Mouse (Mus musculus): Measurements from ENCODE around the gene Mbl1. TPM values are rescaled to one million over a fixed set of nuclear protein-coding genes. Genes with fewer than 3 reads are reported as not detected.

Gene Mbl1
- 0.83 and 2.7 TPM in 2 replicates for polyA plus RNA-seq (2015; fragmentation: Nextera tagmentation; extraction: Ambion mirVana)

- Histone ChIP-seq H3K9me3 (no peaks in the 10 kb centered on the region), H3K4me3 (replicated peaks) (no peak within 1 kb of the TSS), H3K9ac (no peak within 1 kb of the TSS), H3K36me3 (no peaks in the 10 kb centered on the region), H3K4me2 (no peak within 1 kb of the TSS), H3K27ac (no peak within 1 kb of the TSS), H3K27me3 (replicated peaks) (no peaks in the 10 kb centered on the region), H3K4me1 (no peaks in the 10 kb centered on the region)
- no peak for ATAC-seq (ENCODE audit: insufficient read depth, low FRiP score, low read depth)
- 75% methylated on average over 7 of the region's 7 CpGs for WGBS
Measured at GRCm38 (mm10) chr14:41151220-41151898, at the start of gene Mbl1. Gene Mbl1, plus strand, starts transcription at chr14:41151458.

DNA sequence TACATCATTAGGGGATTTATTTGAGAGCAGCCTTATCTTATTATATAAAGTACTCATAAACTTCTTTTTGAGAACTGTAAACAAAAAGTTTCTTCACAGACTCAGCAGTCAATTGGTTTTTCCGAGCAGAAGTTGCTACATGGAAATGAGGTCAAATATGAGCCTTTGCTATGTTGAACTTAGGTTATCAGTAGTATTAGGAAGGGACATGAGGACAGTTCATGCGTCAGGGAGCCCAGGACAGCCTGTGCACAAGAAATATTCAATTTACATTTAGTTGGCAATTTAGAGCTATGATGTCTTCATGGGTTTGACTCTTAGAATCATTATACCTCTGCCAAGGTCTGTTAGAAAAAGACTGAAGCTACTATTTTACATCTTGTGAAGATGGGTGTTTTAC, 49.0 kb upstream of the Mbl1 start:
- H3K9ac ChIP-seq = no peak overlapping the region
- H3K27ac ChIP-seq = no peak overlapping the region
- ATAC-seq (ENCODE audit: insufficient read depth, low FRiP score, low read depth) = no peak
- no peaks in the 10 kb centered on the region for H3K4me1 ChIP-seq
- no peak overlapping the region for H3K4me3 ChIP-seq (replicated peaks)
- H3K9me3 ChIP-seq = no peaks in the 10 kb centered on the region
- H3K36me3 ChIP-seq = no peaks in the 10 kb centered on the region
- 64% methylated on average over 2 of the region's 2 CpGs for WGBS
- H3K27me3 ChIP-seq (replicated peaks) = no peaks in the 10 kb centered on the region
- H3K4me2 ChIP-seq = no peak overlapping the region

DNA sequence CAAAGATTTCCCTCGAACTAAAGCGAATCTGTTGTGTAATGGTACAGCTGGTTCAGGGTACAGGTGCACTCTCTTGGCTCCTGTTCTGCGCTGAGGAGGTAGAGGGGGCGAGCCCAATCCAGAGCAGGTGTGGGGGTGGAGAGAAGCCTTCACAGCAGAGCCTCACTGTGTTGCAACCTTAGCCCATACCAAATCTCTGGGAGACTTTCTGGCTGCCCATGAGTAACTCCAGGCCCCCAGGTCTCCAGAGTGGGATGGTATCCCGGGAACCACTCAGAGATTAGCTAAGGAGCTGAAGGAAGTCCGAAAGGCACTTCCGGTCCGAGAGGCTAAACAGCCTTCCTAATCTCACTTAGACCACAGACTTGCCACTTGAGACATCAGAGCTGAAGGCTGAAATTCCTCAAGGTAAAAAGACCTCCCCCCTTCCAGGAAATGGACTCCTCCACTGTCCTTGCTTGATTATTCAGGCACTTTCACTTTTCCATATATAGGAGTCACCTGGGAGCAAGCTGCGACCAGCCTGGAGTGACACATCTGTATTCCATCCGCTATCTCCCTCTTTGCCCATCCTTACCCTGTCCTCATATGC, 46.3 kb upstream of the Mbl1 start, which contains the start of gene Mat1a:
Mat1a (plus strand) TSS at position 183 of the 592 bp plus-strand sequence.
- Histone ChIP-seq H3K36me3 (no peaks in the 10 kb centered on the region), H3K4me3 (replicated peaks) (no peak within 1 kb of the TSS), H3K9ac (no peak within 1 kb of the TSS), H3K27me3 (replicated peaks) (no peaks in the 10 kb centered on the region), H3K4me1 (no peaks in the 10 kb centered on the region), H3K9me3 (no peaks in the 10 kb centered on the region), H3K4me2 (0 out of 2 replicates have a peak within 1 kb of the TSS, but pooled peaks have one; percentile 19), H3K27ac (no peak within 1 kb of the TSS)
- 62% methylated on average over 10 of the region's 10 CpGs for WGBS
- ATAC-seq (ENCODE audit: insufficient read depth, low FRiP score, low read depth) = peak; percentile 83; the same call in 1 of the 2 replicates

DNA sequence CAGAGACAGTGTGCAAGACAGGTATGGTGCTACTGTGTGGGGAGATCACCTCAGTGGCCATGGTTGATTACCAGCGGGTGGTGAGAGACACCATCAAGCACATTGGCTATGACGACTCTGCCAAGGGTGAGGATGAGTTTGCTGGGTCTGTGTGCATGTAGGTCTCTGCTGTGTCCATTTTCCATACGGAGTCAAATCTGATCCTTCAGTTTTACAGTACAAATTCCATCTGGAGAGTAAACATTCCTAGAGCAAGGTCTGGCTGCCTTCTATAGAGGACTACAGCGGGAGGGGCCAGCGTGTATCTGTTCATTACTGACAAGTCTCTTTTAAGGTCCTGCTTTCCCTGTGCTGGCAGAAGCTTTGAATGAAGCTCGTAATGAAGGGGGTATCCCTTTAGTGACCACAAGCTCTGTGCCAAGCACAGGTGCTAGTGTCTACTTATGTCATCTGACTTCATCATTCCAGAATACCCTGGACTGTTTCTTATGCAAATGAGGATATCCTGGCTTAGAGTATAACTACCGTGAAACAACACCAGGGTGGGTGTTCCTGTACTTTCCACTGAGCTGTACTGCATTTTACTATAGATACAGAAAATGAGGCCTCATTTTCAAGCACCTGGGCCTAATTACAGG, 40.1 kb upstream of the Mbl1 start:
- no peaks in the 10 kb centered on the region for H3K4me1 ChIP-seq
- H3K4me3 ChIP-seq (replicated peaks) = no peak overlapping the region
- H3K27me3 ChIP-seq (replicated peaks) = no peaks in the 10 kb centered on the region
- WGBS = 72% methylated on average over 7 of the region's 7 CpGs
- H3K36me3 ChIP-seq = no peaks in the 10 kb centered on the region
- H3K9me3 ChIP-seq = no peaks in the 10 kb centered on the region
- ATAC-seq (ENCODE audit: insufficient read depth, low FRiP score, low read depth) = no peak
- no peak overlapping the region for H3K9ac ChIP-seq
- no peak overlapping the region for H3K4me2 ChIP-seq
- no peak overlapping the region for H3K27ac ChIP-seq

DNA sequence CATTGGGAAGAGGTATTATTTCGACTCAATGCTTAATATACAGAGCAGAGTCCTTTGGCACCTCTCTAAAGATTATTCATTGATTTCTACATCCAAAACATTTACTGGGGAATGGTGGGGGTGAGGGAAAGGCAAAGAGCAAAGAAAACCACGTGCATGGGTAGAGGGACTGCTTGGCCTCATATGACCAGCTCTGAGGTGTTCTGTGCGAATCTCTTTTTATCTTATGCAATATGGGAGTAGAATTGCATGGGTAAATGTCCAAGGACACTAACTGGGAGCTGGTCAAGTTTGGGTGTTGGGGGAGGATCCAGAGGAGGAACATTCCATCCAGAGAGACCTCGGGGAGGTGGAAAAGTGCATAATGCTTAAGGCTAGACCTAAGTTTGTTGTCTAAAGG, 38.3 kb upstream of the Mbl1 start:
- no peaks in the 10 kb centered on the region for H3K27me3 ChIP-seq (replicated peaks)
- H3K36me3 ChIP-seq = no peaks in the 10 kb centered on the region
- no peak for ATAC-seq (ENCODE audit: insufficient read depth, low FRiP score, low read depth)
- no peak overlapping the region for H3K9ac ChIP-seq
- no peaks in the 10 kb centered on the region for H3K4me1 ChIP-seq
- no peak overlapping the region for H3K4me2 ChIP-seq
- 74% methylated on average over 4 of the region's 4 CpGs for WGBS
- H3K9me3 ChIP-seq = no peaks in the 10 kb centered on the region
- no peak overlapping the region for H3K4me3 ChIP-seq (replicated peaks)
- H3K27ac ChIP-seq = no peak overlapping the region

GRCm38 (mm10) chr14:41116271-41116670, 35.0 kb upstream of the Mbl1 start:
- Histone ChIP-seq H3K27me3 (replicated peaks) (no peaks in the 10 kb centered on the region), H3K27ac (no peak overlapping the region), H3K4me2 (no peak overlapping the region), H3K4me1 (no peaks in the 10 kb centered on the region), H3K4me3 (replicated peaks) (no peak overlapping the region), H3K36me3 (no peaks in the 10 kb centered on the region), H3K9ac (no peak overlapping the region), H3K9me3 (no peaks in the 10 kb centered on the region)
- 74% methylated on average over 3 of the region's 3 CpGs for WGBS
- ATAC-seq (ENCODE audit: insufficient read depth, low FRiP score, low read depth) = no peak

DNA sequence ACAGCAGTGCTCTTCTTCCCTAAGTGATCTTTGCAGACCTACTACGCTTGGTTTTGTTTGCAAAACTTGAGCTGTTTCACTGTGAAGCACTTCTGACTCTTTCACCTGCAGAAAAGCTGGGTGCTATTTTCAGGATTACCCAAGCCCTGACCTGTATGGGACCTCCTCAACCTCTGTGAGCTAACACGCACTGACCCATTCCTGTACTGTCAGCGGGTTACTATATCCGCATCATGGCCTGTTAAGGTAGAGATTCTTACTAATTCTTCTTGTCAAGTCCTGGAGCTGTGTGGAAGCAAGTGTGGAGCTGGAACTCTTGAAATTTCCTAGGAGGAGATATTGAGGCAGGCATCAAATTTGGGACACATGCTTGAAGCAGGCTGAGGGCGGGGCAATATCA, 26.6 kb upstream of the Mbl1 start:
- Histone ChIP-seq H3K4me2 (no peak overlapping the region), H3K27ac (no peak overlapping the region), H3K36me3 (no peaks in the 10 kb centered on the region), H3K4me1 (no peaks in the 10 kb centered on the region), H3K9me3 (no peaks in the 10 kb centered on the region), H3K9ac (no peak overlapping the region), H3K27me3 (replicated peaks) (no peaks in the 10 kb centered on the region), H3K4me3 (replicated peaks) (no peak overlapping the region)
- WGBS = 82% methylated on average over 5 of the region's 5 CpGs
- no peak for ATAC-seq (ENCODE audit: insufficient read depth, low FRiP score, low read depth)

DNA sequence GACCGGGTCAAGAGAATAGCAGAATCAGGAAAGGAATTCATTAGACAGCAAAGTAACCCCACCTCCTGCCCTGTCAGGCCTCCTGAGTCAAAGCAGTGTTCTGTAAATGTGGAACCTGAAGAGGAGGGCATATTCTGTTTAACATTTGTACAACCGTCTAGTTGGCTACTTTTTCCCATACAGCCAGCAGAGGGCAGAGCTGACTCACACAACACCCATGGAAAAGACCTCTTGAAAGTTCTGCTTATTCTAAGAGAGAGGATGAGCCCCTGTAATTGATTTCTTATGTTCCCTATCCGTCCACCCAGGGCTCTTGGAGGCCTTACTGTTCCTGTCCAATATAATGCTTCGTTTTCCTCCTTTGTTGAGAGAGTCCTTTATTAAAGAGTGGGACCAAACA, 23.3 kb upstream of the Mbl1 start:
- Histone ChIP-seq H3K4me3 (replicated peaks) (no peak overlapping the region), H3K36me3 (no peaks in the 10 kb centered on the region), H3K4me2 (no peak overlapping the region), H3K27ac (no peak overlapping the region), H3K27me3 (replicated peaks) (no peaks in the 10 kb centered on the region), H3K9me3 (no peaks in the 10 kb centered on the region), H3K9ac (no peak overlapping the region), H3K4me1 (no peaks in the 10 kb centered on the region)
- 20% methylated on average over 4 of the region's 4 CpGs for WGBS
- ATAC-seq (ENCODE audit: insufficient read depth, low FRiP score, low read depth) = no peak

DNA sequence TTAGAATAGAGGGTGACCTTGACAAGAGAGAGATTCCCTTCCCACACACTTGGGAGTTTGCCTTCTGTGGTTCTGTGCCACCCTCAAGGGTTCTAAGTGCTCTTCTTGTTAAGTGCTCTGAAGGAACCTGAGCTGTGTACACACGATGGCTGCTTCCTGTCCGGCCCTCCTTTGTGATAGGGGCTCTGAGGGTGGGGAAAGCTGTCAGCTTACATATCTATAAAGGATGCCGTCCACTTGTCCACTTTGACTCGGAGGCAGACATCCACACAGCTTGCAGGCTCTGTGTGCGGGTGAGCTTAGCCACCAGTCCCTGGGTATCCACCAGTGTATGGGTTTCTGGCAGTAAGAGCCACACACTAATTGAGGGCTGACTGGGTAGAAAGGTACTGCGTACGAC, 19.7 kb upstream of the Mbl1 start, which contains the start of gene Sftpa1:
Sftpa1 (plus strand) TSS at position 243 of the 400 bp plus-strand sequence.
- Histone ChIP-seq H3K4me3 (replicated peaks) (no peak within 1 kb of the TSS), H3K4me1 (no peaks in the 10 kb centered on the region), H3K9me3 (no peaks in the 10 kb centered on the region), H3K4me2 (no peak within 1 kb of the TSS), H3K9ac (no peak within 1 kb of the TSS), H3K27me3 (replicated peaks) (no peaks in the 10 kb centered on the region), H3K36me3 (no peaks in the 10 kb centered on the region), H3K27ac (no peak within 1 kb of the TSS)
- WGBS = 65% methylated on average over 7 of the region's 7 CpGs
- no peak for ATAC-seq (ENCODE audit: insufficient read depth, low FRiP score, low read depth)

GRCm38 (mm10) chr14:41137006-41137405, 14.3 kb upstream of the Mbl1 start:
- Histone ChIP-seq H3K9ac (no peak overlapping the region), H3K27ac (no peak overlapping the region)
- no peak for ATAC-seq (ENCODE audit: insufficient read depth, low FRiP score, low read depth)

GRCm38 (mm10) chr14:41140686-41141085, 10.6 kb upstream of the Mbl1 start:
- no peaks in the 10 kb centered on the region for H3K9me3 ChIP-seq
- no peaks in the 10 kb centered on the region for H3K36me3 ChIP-seq
- H3K4me2 ChIP-seq = no peak overlapping the region
- H3K4me1 ChIP-seq = no peaks in the 10 kb centered on the region
- no peak overlapping the region for H3K27ac ChIP-seq
- 90% methylated on average over 1 of the region's 1 CpGs for WGBS
- H3K27me3 ChIP-seq (replicated peaks) = no peaks in the 10 kb centered on the region
- H3K4me3 ChIP-seq (replicated peaks) = no peak overlapping the region
- no peak overlapping the region for H3K9ac ChIP-seq
- ATAC-seq (ENCODE audit: insufficient read depth, low FRiP score, low read depth) = no peak

More at GRCm38 (mm10) chr14:41137006-41137405, 14.3 kb upstream of the Mbl1 start:
- no peak overlapping the region for H3K4me2 ChIP-seq
- no peaks in the 10 kb centered on the region for H3K27me3 ChIP-seq (replicated peaks)
- no peaks in the 10 kb centered on the region for H3K4me1 ChIP-seq
- no peaks in the 10 kb centered on the region for H3K9me3 ChIP-seq
- no peak overlapping the region for H3K4me3 ChIP-seq (replicated peaks)
- H3K36me3 ChIP-seq = no peaks in the 10 kb centered on the region

DNA sequence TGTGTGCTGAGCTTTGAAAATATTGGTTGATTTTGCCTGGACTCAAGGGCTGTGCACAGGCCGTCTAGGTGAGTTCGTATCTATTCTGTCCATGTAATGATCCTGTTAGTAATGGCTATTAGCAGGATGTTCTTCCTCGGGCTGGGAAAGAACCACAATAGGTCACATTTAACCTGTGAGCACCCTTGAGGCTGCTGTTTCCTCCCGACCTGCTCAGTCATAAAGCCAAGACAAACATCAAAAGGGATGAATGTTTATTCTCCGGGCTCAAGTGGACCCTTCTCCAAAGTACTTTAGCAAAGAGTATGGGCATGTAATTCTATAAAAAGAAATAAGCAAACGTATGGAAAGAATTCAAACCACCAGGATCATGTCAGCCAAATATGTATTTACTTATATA, 5.2 kb upstream of the Mbl1 start:
- H3K4me1 ChIP-seq = no peaks in the 10 kb centered on the region
- no peak overlapping the region for H3K4me3 ChIP-seq (replicated peaks)
- H3K9me3 ChIP-seq = no peaks in the 10 kb centered on the region
- H3K9ac ChIP-seq = no peak overlapping the region
- no peaks in the 10 kb centered on the region for H3K36me3 ChIP-seq
- no peak overlapping the region for H3K27ac ChIP-seq
- no peaks in the 10 kb centered on the region for H3K27me3 ChIP-seq (replicated peaks)
- H3K4me2 ChIP-seq = no peak overlapping the region
- ATAC-seq (ENCODE audit: insufficient read depth, low FRiP score, low read depth) = no peak
- 45% methylated on average over 6 of the region's 6 CpGs for WGBS

Data from stomach, embryonic 15.5 days (tissue).